Mouse (Mus musculus): ENCODE data around the gene Hebp1. TPM values are rescaled to one million over a fixed set of nuclear protein-coding genes. Genes with fewer than 3 reads are reported as not detected.

Gene Hebp1
- polyA plus RNA-seq, 1 experiment from 2014 or later, result 5.2 TPM

DNA sequence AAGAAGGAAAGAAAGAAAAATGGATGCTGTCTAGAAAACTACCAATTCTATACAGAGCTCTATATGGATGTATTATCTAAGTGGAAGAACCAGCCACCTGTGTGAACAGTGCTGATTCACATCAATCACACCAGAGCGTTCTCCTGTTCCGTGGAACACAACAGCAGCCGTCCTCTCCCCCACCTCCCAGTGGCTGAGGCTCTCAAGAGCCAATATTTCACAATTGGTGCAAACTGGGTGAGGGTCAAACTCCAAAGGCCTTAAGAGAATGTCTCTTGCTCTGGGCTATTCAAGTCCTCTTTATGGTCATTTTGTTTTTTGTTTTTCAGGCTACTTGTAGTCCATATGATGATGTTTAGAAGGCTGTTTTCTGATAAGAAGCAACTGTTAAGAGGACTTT is 32.6 kb downstream of the Hebp1 start:
- no peak for ATAC-seq
- H3K27me3 ChIP-seq, result no peaks in the 10 kb centered on the region
- ChIA-PET CTCF (no interaction called here), POLR2A (no interaction called here)
- in situ Hi-C loops (cut with MboI; ENCODE audit: low pct_unique_long_range_greater_than_20kb), result loop anchor here (25.0 kb wide), 1 partner anchor 972 kb away; no protein-coding TSS in a partner anchor
- TF ChIP-seq CTCF (IDR thresholded peaks at IDR 0.05), result no peak
- no peak for DNase-seq (ENCODE audit: low read depth, low spot score)

DNA sequence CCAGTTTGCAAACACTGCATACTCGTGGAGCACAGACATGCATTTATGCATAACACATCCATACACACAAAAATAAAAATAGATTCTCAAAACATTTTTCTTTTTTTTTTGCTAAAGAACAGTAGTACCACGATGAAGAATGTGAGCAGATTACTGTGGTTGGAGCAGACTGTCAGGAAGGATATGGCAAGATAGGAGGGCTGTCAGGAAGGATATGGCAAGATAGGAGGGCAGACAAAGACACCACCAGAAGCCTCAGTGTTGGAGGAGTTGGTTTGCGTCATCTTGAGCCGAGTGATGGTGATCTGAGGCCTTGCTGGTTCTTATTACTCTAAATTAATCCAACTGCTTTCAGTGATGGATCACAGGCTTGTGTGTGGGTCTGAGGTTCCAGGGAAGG is 35.0 kb downstream of the Hebp1 start:
- CTCF ChIA-PET, result no interaction called here
- no peak for TF ChIP-seq CTCF (IDR thresholded peaks at IDR 0.05)

DNA sequence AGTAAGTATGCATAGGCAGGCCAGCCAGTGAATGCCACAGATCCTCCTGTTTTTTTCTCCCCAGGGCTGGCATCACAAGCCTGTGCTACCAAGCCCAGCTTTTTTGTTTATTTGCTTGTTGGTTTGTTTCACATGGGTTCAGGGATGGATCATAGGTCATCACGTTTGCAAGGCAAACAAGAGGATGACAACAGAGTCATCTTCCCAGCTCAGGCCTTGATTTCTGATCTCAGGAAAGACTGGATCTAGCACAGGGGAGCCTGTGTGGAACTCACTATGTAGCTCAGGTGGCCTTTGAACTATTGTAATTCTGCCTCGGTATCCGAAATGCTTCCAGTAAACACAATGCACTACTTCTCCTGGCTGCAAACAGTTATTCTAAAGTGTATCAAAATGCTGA is 35.5 kb downstream of the Hebp1 start:
- no peaks in the 10 kb centered on the region for H3K27me3 ChIP-seq
- POLR2A ChIA-PET, result no interaction called here
- CTCF ChIA-PET, result no interaction called here
- no peak for TF ChIP-seq CTCF (IDR thresholded peaks at IDR 0.05)
- in situ Hi-C loops (cut with MboI; ENCODE audit: low pct_unique_long_range_greater_than_20kb), result loop anchor here (25.0 kb wide), 1 partner anchor 975 kb away; no protein-coding TSS in a partner anchor
- DNase-seq (ENCODE audit: low read depth, low spot score) (no peak), ATAC-seq (no peak)

More for the DNA sequence above, 35.0 kb downstream of the Hebp1 start:
- no peak for DNase-seq (ENCODE audit: low read depth, low spot score)
- POLR2A ChIA-PET, result no interaction called here
- ATAC-seq, result no peak
- H3K27me3 ChIP-seq, result no peaks in the 10 kb centered on the region
- in situ Hi-C loops (cut with MboI; ENCODE audit: low pct_unique_long_range_greater_than_20kb), result loop anchor here (25.0 kb wide), 1 partner anchor 974 kb away; no protein-coding TSS in a partner anchor

DNA sequence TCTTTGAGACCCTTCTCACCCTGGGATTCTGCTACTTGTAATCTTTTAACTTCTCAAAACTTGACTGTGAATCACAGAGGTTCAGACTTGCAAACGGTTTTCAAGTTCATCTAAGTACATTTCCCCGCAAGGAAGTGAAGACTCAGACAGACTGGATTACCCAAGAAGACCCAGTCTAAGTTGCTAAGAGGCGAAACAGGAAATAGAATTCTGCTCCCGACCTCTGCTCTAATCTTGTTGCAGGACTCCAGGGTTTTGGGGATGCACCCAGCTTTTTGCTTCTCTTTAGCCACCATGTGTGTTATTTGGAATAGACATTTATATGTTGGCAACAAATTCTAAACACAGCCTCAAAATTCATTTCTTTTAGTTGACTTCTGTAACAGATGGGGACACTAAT is 36.5 kb downstream of the Hebp1 start:
- DNase-seq (ENCODE audit: low read depth, low spot score) (no peak), ATAC-seq (no peak)
- ChIA-PET CTCF (no interaction called here), POLR2A (no interaction called here)
- TF ChIP-seq CTCF (IDR thresholded peaks at IDR 0.05), result no peak
- in situ Hi-C loops (cut with MboI; ENCODE audit: low pct_unique_long_range_greater_than_20kb), result loop anchor here (25.0 kb wide), 1 partner anchor 976 kb away; no protein-coding TSS in a partner anchor
- no peaks in the 10 kb centered on the region for H3K27me3 ChIP-seq

DNA sequence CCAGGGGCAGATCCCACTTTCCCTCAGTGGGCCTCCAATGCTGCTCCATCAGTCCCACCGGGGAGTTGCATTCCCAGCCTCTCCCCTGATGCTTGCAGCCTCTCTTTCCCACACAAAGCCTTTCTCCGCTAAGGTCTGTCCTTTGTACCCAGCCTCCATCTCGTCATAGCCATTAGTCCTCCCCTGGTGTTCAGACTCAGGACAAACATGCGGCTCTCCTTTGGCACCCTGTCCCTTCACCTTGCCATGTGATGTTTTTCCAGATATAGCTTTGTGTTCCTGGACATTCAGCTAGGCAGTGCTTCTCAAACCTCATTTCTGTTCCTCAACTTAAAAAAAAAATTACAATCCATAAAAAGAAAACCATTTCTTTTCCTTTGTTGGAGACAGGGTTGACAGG is 39.3 kb downstream of the Hebp1 start:
- no peaks in the 10 kb centered on the region for H3K27me3 ChIP-seq
- ATAC-seq, result no peak
- DNase-seq (ENCODE audit: low read depth, low spot score), result no peak
- no peak for TF ChIP-seq CTCF (IDR thresholded peaks at IDR 0.05)
- in situ Hi-C loops (cut with MboI; ENCODE audit: low pct_unique_long_range_greater_than_20kb), result loop anchor here (10.0 to 25.0 kb wide), 2 partner anchors 676 to 979 kb away; no protein-coding TSS in a partner anchor
- CTCF ChIA-PET, result no interaction called here
- POLR2A ChIA-PET, result no interaction called here

GRCm38 (mm10) chr6:135157496-135157895 is 40.3 kb downstream of the Hebp1 start:
- H3K27me3 ChIP-seq, result no peaks in the 10 kb centered on the region
- POLR2A ChIA-PET, result no interaction called here
- DNase-seq (ENCODE audit: low read depth, low spot score) (no peak), ATAC-seq (no peak)
- in situ Hi-C loops (cut with MboI; ENCODE audit: low pct_unique_long_range_greater_than_20kb), result loop anchor here (10.0 to 25.0 kb wide), 2 partner anchors 677 to 980 kb away; no protein-coding TSS in a partner anchor
- TF ChIP-seq CTCF (IDR thresholded peaks at IDR 0.05), result no peak
- CTCF ChIA-PET, result interaction anchor here (1.4 kb wide), 1 partner anchor 9 kb away, joined by 3 read pairs; no protein-coding TSS in a partner anchor

- no peak for ATAC-seq
- no peak for TF ChIP-seq CTCF (IDR thresholded peaks at IDR 0.05)
- no peaks in the 10 kb centered on the region for H3K27me3 ChIP-seq
- ChIA-PET POLR2A (no interaction called here), CTCF (interaction anchor here (1.4 kb wide), 1 partner anchor 8 kb away, joined by 3 read pairs; no protein-coding TSS in a partner anchor)
- no peak for DNase-seq (ENCODE audit: low read depth, low spot score)
- in situ Hi-C loops (cut with MboI; ENCODE audit: low pct_unique_long_range_greater_than_20kb), result loop anchor here (10.0 to 25.0 kb wide), 2 partner anchors 678 to 981 kb away; no protein-coding TSS in a partner anchor
Observed at GRCm38 (mm10) chr6:135156597-135156996, 41.2 kb downstream of the Hebp1 start.

DNA sequence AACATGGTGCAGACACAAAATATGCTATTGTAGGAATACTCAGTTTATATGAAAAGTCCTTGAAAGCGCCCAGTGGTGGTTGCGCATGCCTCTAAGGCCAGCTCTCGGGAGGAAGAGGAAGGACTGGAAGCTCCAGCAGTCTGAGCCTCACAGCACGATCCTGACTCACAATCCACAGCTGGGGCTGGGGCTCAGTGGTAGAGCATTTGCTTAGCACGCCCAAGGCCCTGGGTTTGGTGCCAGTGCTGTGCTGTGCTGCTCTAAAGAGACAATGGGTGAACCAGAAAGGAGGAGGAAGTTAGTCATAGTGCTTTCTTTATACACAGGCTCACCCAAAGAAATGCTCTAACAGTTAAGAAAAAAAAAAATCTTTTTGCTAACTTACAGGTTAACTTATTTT is 44.1 kb downstream of the Hebp1 start:
- CTCF ChIA-PET, result no interaction called here
- H3K27me3 ChIP-seq, result no peaks in the 10 kb centered on the region
- ATAC-seq, result no peak
- TF ChIP-seq CTCF (IDR thresholded peaks at IDR 0.05), result no peak
- in situ Hi-C loops (cut with MboI; ENCODE audit: low pct_unique_long_range_greater_than_20kb), result loop anchor here (5.0 to 25.0 kb wide), 3 partner anchors 224 to 984 kb away; no protein-coding TSS in a partner anchor
- DNase-seq (ENCODE audit: low read depth, low spot score), result no peak
- POLR2A ChIA-PET, result no interaction called here

DNA sequence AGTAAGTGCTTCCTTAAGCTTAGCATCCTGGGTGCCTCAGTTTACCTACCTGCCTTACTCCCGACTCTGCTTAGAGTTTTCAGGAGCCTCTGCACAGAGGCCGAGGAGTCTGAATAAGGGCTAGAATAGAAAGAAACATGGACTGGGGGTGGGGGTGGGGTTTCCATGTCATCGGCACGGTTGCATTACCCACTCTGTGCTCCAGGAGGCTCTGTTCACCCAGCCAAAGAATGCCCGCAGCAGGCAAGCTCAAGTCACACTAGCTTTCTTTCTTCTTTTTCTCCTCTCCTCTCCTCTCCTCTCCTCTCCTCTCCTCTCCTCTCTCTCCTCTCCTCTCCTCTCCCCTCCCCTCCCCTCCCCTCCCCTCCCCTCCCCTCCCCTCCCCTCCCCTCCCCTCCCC is 47.5 kb downstream of the Hebp1 start:
- POLR2A ChIA-PET, result no interaction called here
- no peak for DNase-seq (ENCODE audit: low read depth, low spot score)

DNA sequence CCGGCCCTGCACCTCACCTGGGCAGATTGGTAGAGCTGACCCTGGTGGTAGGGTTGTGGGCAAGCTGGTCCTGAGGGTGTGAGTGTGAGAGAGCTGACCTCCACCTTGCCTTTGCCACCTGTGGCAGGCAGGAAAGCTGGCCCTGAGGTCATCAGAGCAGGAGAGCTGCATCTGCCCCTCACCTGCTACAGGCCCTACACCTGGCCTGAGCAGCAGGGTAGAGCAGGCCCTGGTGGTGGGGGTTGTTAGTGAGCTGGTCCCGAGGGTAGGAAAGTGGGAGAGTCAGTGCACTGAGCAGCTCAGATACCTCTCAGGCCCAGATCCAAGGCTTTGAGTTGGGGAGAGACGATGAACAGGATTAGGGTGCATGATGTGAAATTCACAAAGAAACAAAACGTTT is 48.1 kb downstream of the Hebp1 start:
- ATAC-seq, result no peak
- ChIA-PET CTCF (interaction anchor here (0.8 to 2.5 kb wide), 15 partner anchors 8 to 229 kb away, joined by 3 to 11 read pairs (median 4); no protein-coding TSS in a partner anchor), POLR2A (no interaction called here)
- in situ Hi-C loops (cut with MboI; ENCODE audit: low pct_unique_long_range_greater_than_20kb), result loop anchor here (5.0 to 25.0 kb wide), 4 partner anchors 98 to 988 kb away; no protein-coding TSS in a partner anchor
- TF ChIP-seq CTCF (IDR thresholded peaks at IDR 0.05), result no peak
- DNase-seq (ENCODE audit: low read depth, low spot score), result no peak
- H3K27me3 ChIP-seq, result no peaks in the 10 kb centered on the region

More for the DNA sequence above, 47.5 kb downstream of the Hebp1 start:
- CTCF ChIA-PET, result interaction anchor here (0.6 to 2.5 kb wide), 11 partner anchors 9 to 246 kb away, joined by 3 to 11 read pairs (median 3); no protein-coding TSS in a partner anchor
- peak; percentile 66 for TF ChIP-seq CTCF (IDR thresholded peaks at IDR 0.05)
- H3K27me3 ChIP-seq, result no peaks in the 10 kb centered on the region
- in situ Hi-C loops (cut with MboI; ENCODE audit: low pct_unique_long_range_greater_than_20kb), result loop anchor here (5.0 to 25.0 kb wide), 3 partner anchors 227 to 987 kb away; no protein-coding TSS in a partner anchor
- ATAC-seq, result no peak

DNA sequence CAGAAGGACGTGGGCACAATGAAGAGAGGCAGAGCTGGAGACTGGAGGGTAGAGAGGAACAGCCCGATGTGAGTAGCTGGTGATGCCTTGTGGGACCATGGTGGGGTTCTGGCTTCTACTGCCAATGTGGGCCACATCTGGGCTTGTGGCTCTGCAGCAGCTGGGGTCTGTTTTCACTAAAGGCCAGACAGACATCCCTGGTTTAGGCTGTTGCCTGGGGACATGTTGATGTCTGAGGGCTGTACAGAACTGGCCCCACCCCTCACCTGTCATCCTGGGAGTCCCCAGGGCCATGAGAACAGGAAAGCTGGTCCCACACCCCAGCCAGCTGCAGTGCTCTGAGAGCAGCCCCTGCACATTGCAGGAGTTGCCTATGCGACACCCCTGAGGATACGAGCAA is 48.6 kb downstream of the Hebp1 start:
- TF ChIP-seq CTCF (IDR thresholded peaks at IDR 0.05), result no peak
- H3K27me3 ChIP-seq, result no peaks in the 10 kb centered on the region
- no peak for ATAC-seq
- CTCF ChIA-PET, result interaction anchor here (0.9 to 2.6 kb wide), 15 partner anchors 8 to 229 kb away, joined by 3 to 12 read pairs (median 4); no protein-coding TSS in a partner anchor
- in situ Hi-C loops (cut with MboI; ENCODE audit: low pct_unique_long_range_greater_than_20kb), result loop anchor here (5.0 kb wide), 1 partner anchor 98 kb away; no protein-coding TSS in a partner anchor
- DNase-seq (ENCODE audit: low read depth, low spot score), result no peak
- POLR2A ChIA-PET, result interaction anchor here (0.5 kb wide), 1 partner anchor 709 kb away, joined by 3 read pairs; no protein-coding TSS in a partner anchor
